Mouse (Mus musculus) CD4-positive, CD25-positive, alpha-beta regulatory T cell (primary cell): ENCODE data around the gene Tas2r109. TPM values are rescaled to one million over a fixed set of nuclear protein-coding genes. Genes with fewer than 3 reads are reported as not detected.

Experiments used
- polyA plus RNA-seq: library from polyadenylated mRNA; unstranded; fragments of 100-300 nt; shearing (Covaris generic); gene quantifications from one replicate; pipeline ENCODE4 v1.2.1, GENCODE M21; 2017

Gene Tas2r109
- polyA plus RNA-seq = not detected

GRCm38 (mm10) chr6:132980865-132981264 is at the start of gene Tas2r109:
Gene Tas2r109 (minus strand): TSS chr6:132980965.

GRCm38 (mm10) chr6:132957819-132958218 is 22.9 kb downstream of the Tas2r109 start, which contains the start of gene Tas2r131:
Gene Tas2r131 (minus strand): TSS chr6:132957919.

GRCm38 (mm10) chr6:132950802-132951201 is 30.0 kb downstream of the Tas2r109 start, which contains the start of gene Tas2r129:
Gene Tas2r129 (plus strand): TSS chr6:132951102.

Other genes with a start within 250 kb of the Tas2r109 start
- gene Tas2r115, start 242.9 kb downstream of the Tas2r109 start, polyA plus RNA-seq = not detected
- gene Tas2r124, start 226.2 kb downstream of the Tas2r109 start, polyA plus RNA-seq = not detected
- not detected for gene Tas2r102, start 218.8 kb downstream of the Tas2r109 start, polyA plus RNA-seq
- not detected for gene Tas2r136, start 202.8 kb downstream of the Tas2r109 start, polyA plus RNA-seq
- gene Tas2r117, start 178.1 kb downstream of the Tas2r109 start, polyA plus RNA-seq = not detected
- not detected for gene Tas2r123, start 133.8 kb downstream of the Tas2r109 start, polyA plus RNA-seq
- gene Tas2r116, start 125.5 kb downstream of the Tas2r109 start, polyA plus RNA-seq = not detected
- not detected for gene Tas2r110, start 113.0 kb downstream of the Tas2r109 start, polyA plus RNA-seq
- gene Tas2r113, start 88.0 kb downstream of the Tas2r109 start, polyA plus RNA-seq = not detected
- gene Tas2r125, start 71.3 kb downstream of the Tas2r109 start, polyA plus RNA-seq = not detected
- gene Tas2r129, start 29.9 kb downstream of the Tas2r109 start, polyA plus RNA-seq = not detected
- gene Tas2r131, start 23.0 kb downstream of the Tas2r109 start, polyA plus RNA-seq = not detected
- gene Tas2r103, start 56.1 kb upstream of the Tas2r109 start, polyA plus RNA-seq = 0.19 TPM
- gene Tas2r140, start 74.9 kb upstream of the Tas2r109 start, polyA plus RNA-seq = not detected
- 15.5 TPM for gene Smim10l1, start 123.9 kb upstream of the Tas2r109 start, polyA plus RNA-seq